Mouse (Mus musculus): Measurements from ENCODE around the gene C130073F10Rik. TPM values are rescaled to one million over a fixed set of nuclear protein-coding genes. Genes with fewer than 3 reads are reported as not detected.
"Not testable (repeated sequence)": the region's sequence is repeated elsewhere in the genome, so short reads cannot be mapped to it uniquely, and the experiment has no call there.

Gene C130073F10Rik
- polyA plus RNA-seq (2016; fragmentation: Nextera tagmentation; extraction: Ambion mirVana): not detected in 2 replicates

GRCm38 (mm10) chr4:101893656-101894420 is at the start of gene C130073F10Rik:
Gene C130073F10Rik (minus strand): TSS chr4:101893789.
- WGBS: 91% methylated on average over 7 of the region's 7 CpGs
- Histone ChIP-seq H3K4me3 (no peak within 1 kb of the TSS), H3K27ac (no peak within 1 kb of the TSS), H3K36me3 (no peaks in the 10 kb centered on the region), H3K9me3 (replicated peaks) (no peaks in the 10 kb centered on the region), H3K27me3 (ENCODE audit: low read depth, poor library complexity, severe bottlenecking) (no peaks in the 10 kb centered on the region), H3K4me1 (no peaks in the 10 kb centered on the region)
- no peak for DNase-seq (ENCODE audit: low spot score)

GRCm38 (mm10) chr4:101940107-101940506 is 46.5 kb upstream of the C130073F10Rik start, which contains the start of gene Gm12794:
Gene Gm12794 (plus strand): TSS chr4:101940407.
- H3K4me3 ChIP-seq; DNase-seq (ENCODE audit: low spot score); H3K9me3 ChIP-seq (replicated peaks); H3K27me3 ChIP-seq (ENCODE audit: low read depth, poor library complexity, severe bottlenecking); H3K36me3 ChIP-seq; H3K4me1 ChIP-seq; H3K27ac ChIP-seq: not testable (repeated sequence)
- 82% methylated on average over 2 of the region's 2 CpGs for WGBS

GRCm38 (mm10) chr4:101908821-101909220 is 15.2 kb upstream of the C130073F10Rik start, which contains the start of gene Gm12800:
Gene Gm12800 (plus strand): TSS chr4:101909121.
- H3K27ac ChIP-seq; DNase-seq (ENCODE audit: low spot score); H3K36me3 ChIP-seq; H3K9me3 ChIP-seq (replicated peaks); H3K4me1 ChIP-seq; H3K4me3 ChIP-seq; H3K27me3 ChIP-seq (ENCODE audit: low read depth, poor library complexity, severe bottlenecking): not testable (repeated sequence)
- WGBS: 96% methylated on average over 2 of the region's 2 CpGs

- no peaks in the 10 kb centered on the region for H3K36me3 ChIP-seq
- no peak for DNase-seq (ENCODE audit: low spot score)
- no peaks in the 10 kb centered on the region for H3K4me1 ChIP-seq
- no peaks in the 10 kb centered on the region for H3K9me3 ChIP-seq (replicated peaks)
- no peak overlapping the region for H3K4me3 ChIP-seq
- no peaks in the 10 kb centered on the region for H3K27me3 ChIP-seq (ENCODE audit: low read depth, poor library complexity, severe bottlenecking)
- H3K27ac ChIP-seq: no peak overlapping the region
Observed at GRCm38 (mm10) chr4:101889377-101889776, 4.2 kb downstream of the C130073F10Rik start.

- WGBS: 41% methylated on average over 3 of the region's 3 CpGs
- H3K4me3 ChIP-seq: no peak overlapping the region
- no peak for DNase-seq (ENCODE audit: low spot score)
- H3K36me3 ChIP-seq: no peaks in the 10 kb centered on the region
- H3K27me3 ChIP-seq (ENCODE audit: low read depth, poor library complexity, severe bottlenecking): no peaks in the 10 kb centered on the region
- no peaks in the 10 kb centered on the region for H3K9me3 ChIP-seq (replicated peaks)
- no peak overlapping the region for H3K27ac ChIP-seq
- no peaks in the 10 kb centered on the region for H3K4me1 ChIP-seq
Observed at GRCm38 (mm10) chr4:101883641-101884040, 9.9 kb downstream of the C130073F10Rik start.

GRCm38 (mm10) chr4:101875687-101876086 is 17.9 kb downstream of the C130073F10Rik start:
- 93% methylated on average over 15 of the region's 15 CpGs for WGBS
- not testable (repeated sequence) for H3K27ac ChIP-seq; DNase-seq (ENCODE audit: low spot score); H3K4me3 ChIP-seq; H3K4me1 ChIP-seq; H3K36me3 ChIP-seq; H3K9me3 ChIP-seq (replicated peaks); H3K27me3 ChIP-seq (ENCODE audit: low read depth, poor library complexity, severe bottlenecking)

GRCm38 (mm10) chr4:101872031-101872430 is 21.6 kb downstream of the C130073F10Rik start:
- not testable (repeated sequence) for DNase-seq (ENCODE audit: low spot score); H3K36me3 ChIP-seq; H3K27ac ChIP-seq; H3K4me1 ChIP-seq; H3K9me3 ChIP-seq (replicated peaks); H3K27me3 ChIP-seq (ENCODE audit: low read depth, poor library complexity, severe bottlenecking); H3K4me3 ChIP-seq
- WGBS: 77% methylated on average over 2 of the region's 2 CpGs

GRCm38 (mm10) chr4:101862289-101862688 is 31.3 kb downstream of the C130073F10Rik start:
- no peak for DNase-seq (ENCODE audit: low spot score)
- Histone ChIP-seq H3K27me3 (ENCODE audit: low read depth, poor library complexity, severe bottlenecking) (no peaks in the 10 kb centered on the region), H3K27ac (no peak overlapping the region), H3K9me3 (replicated peaks) (no peaks in the 10 kb centered on the region), H3K4me3 (no peak overlapping the region), H3K4me1 (no peaks in the 10 kb centered on the region), H3K36me3 (no peaks in the 10 kb centered on the region)
- 92% methylated on average over 6 of the region's 6 CpGs for WGBS

GRCm38 (mm10) chr4:101860873-101861272 is 32.7 kb downstream of the C130073F10Rik start:
- no peaks in the 10 kb centered on the region for H3K36me3 ChIP-seq

GRCm38 (mm10) chr4:101850908-101851307 is 42.7 kb downstream of the C130073F10Rik start:
- DNase-seq (ENCODE audit: low spot score): no peak

More at GRCm38 (mm10) chr4:101860873-101861272, 32.7 kb downstream of the C130073F10Rik start:
- Histone ChIP-seq H3K27me3 (ENCODE audit: low read depth, poor library complexity, severe bottlenecking) (no peaks in the 10 kb centered on the region), H3K9me3 (replicated peaks) (no peaks in the 10 kb centered on the region), H3K4me3 (no peak overlapping the region), H3K4me1 (no peaks in the 10 kb centered on the region), H3K27ac (no peak overlapping the region)
- 52% methylated on average over 6 of the region's 6 CpGs for WGBS
- no peak for DNase-seq (ENCODE audit: low spot score)

GRCm38 (mm10) chr4:101843923-101844322 is 49.7 kb downstream of the C130073F10Rik start, which contains the start of gene B020004J07Rik:
Gene B020004J07Rik (minus strand): TSS chr4:101844023.
- not testable (repeated sequence) for H3K27ac ChIP-seq; H3K4me1 ChIP-seq; DNase-seq (ENCODE audit: low spot score); H3K36me3 ChIP-seq; H3K9me3 ChIP-seq (replicated peaks); H3K4me3 ChIP-seq; H3K27me3 ChIP-seq (ENCODE audit: low read depth, poor library complexity, severe bottlenecking)
- WGBS: 91% methylated on average over 4 of the region's 4 CpGs

More at GRCm38 (mm10) chr4:101850908-101851307, 42.7 kb downstream of the C130073F10Rik start:
- H3K27ac ChIP-seq: no peak overlapping the region
- H3K4me3 ChIP-seq: no peak overlapping the region
- no peaks in the 10 kb centered on the region; the same call in 1 of the 2 replicates for H3K9me3 ChIP-seq (replicated peaks)
- no peaks in the 10 kb centered on the region for H3K36me3 ChIP-seq
- H3K27me3 ChIP-seq (ENCODE audit: low read depth, poor library complexity, severe bottlenecking): no peaks in the 10 kb centered on the region
- 71% methylated on average over 2 of the region's 2 CpGs for WGBS
- no peaks in the 10 kb centered on the region for H3K4me1 ChIP-seq
